Mouse (Mus musculus): ENCODE data around the gene Adamts18. TPM values are rescaled to one million over a fixed set of nuclear protein-coding genes. Genes with fewer than 3 reads are reported as not detected.

Gene Adamts18
- polyA plus RNA-seq, 1 experiment from 2014 or later: 7.9 TPM

DNA sequence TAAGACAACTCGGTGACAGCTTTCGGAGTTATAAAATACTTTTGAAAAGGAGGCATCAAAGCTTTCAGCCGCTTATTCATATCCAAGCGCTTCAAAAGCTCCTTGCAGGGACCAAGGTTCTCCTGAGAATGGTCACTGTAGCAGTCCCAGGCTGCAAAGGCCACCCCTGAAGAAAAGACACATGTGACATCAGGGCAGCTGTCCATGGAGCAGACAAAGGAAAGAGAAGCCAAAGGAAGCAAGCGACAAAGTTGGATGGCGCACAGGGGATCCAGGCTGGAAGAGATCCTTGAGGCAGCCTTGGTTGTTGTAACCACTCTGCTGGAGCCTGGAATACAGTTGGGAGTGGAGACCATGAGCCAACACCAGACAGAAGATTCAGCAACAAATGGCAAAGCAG lies 10.3 kb downstream of the Adamts18 start:
- 63% methylated on average over 6 of the region's 6 CpGs for WGBS
- Histone ChIP-seq H3K4me2 (replicated peaks) (no peak overlapping the region), H3K27ac (replicated peaks) (no peak overlapping the region), H3K4me3 (replicated peaks) (no peak overlapping the region), H3K27me3 (no peaks in the 10 kb centered on the region), H3K36me3 (no peaks in the 10 kb centered on the region), H3K9ac (no peak overlapping the region), H3K4me1 (no peaks in the 10 kb centered on the region), H3K9me3 (replicated peaks) (no peaks in the 10 kb centered on the region)
- no peak for ATAC-seq (ENCODE audit: insufficient number of reproducible peaks, low FRiP score, low TSS enrichment, low read depth)

DNA sequence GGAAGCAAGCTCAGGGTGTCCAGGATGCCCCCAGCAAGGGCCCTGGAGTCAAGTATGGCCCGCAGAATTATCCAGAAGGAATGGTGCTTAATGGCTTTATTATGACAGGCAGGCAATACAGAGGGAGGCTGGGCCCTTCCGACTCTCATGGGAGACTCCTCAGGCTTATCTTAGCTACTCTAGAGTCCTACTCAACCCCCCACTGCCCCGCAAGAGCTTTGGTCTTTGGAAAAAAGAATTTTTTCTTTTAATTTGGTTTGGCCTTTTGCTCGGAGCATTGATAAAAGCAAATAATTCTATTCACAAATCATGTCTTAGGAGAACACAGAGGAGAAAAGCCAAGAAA lies 11.0 kb downstream of the Adamts18 start:
- Histone ChIP-seq H3K9ac (no peak overlapping the region), H3K36me3 (no peaks in the 10 kb centered on the region), H3K27ac (replicated peaks) (no peak overlapping the region), H3K4me1 (no peaks in the 10 kb centered on the region), H3K27me3 (no peaks in the 10 kb centered on the region), H3K4me3 (replicated peaks) (no peak overlapping the region), H3K4me2 (replicated peaks) (no peak overlapping the region), H3K9me3 (replicated peaks) (no peaks in the 10 kb centered on the region)
- WGBS: 66% methylated on average over 4 of the region's 4 CpGs
- no peak for ATAC-seq (ENCODE audit: insufficient number of reproducible peaks, low FRiP score, low TSS enrichment, low read depth)

DNA sequence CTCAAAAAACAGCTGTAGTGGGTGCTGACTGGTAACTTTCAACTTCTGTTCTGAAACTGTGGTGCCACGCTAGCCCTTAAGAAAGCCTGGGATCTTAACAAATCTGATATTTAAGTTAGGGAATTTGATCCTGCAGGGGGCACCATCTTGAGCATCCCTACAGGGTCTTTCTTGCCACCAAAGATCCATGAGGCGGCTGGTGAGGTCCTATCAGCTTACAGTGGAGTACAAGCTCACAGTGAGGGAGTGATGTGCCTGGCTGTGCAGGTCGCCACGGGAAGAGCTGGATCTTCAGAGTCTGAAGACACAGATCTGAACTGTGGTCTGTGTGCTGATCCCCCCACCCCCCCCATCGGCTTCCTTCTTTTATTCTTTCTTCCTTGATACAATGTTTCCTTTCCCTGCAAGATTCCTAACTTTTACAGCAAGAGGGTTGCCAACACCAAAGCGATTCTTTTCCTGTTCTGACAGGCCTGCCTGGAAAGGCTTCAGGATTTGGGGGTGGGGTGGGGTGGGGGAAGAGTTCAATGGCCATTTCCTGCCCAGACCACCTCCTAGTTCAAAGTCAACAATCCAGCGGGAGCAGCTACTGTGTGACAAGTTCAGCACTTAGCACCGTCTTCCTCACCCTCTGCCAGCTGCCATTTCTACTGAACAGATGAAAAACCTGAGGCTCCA lies 11.5 kb downstream of the Adamts18 start:
- Histone ChIP-seq H3K4me1 (no peaks in the 10 kb centered on the region), H3K4me2 (replicated peaks) (no peak overlapping the region), H3K4me3 (replicated peaks) (no peak overlapping the region), H3K27ac (replicated peaks) (no peak overlapping the region), H3K36me3 (no peaks in the 10 kb centered on the region), H3K9ac (no peak overlapping the region), H3K27me3 (no peaks in the 10 kb centered on the region), H3K9me3 (replicated peaks) (no peaks in the 10 kb centered on the region)
- no peak for ATAC-seq (ENCODE audit: insufficient number of reproducible peaks, low FRiP score, low TSS enrichment, low read depth)
- WGBS: 46% methylated on average over 8 of the region's 8 CpGs

DNA sequence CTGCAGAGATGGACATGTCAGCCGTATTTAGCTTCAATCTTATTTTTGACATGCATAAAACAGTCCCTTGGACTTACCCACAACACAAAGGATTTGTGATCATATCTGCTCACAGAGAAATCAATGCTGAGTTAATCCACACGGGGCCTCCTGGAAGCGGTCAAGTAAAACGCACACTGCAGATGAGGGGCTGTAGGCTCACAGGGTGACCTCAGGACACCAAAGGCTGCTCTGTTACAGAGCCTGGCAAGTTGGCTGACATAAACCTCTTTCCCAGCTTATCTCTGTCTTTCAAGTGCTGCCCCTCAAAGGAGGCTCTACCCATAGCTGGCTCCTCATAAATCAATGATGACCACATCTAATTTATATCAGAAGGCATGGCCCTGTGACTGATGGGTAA lies 14.9 kb downstream of the Adamts18 start:
- Histone ChIP-seq H3K4me1 (no peaks in the 10 kb centered on the region), H3K27ac (replicated peaks) (no peak overlapping the region), H3K27me3 (no peaks in the 10 kb centered on the region), H3K9ac (no peak overlapping the region), H3K4me3 (replicated peaks) (no peak overlapping the region), H3K4me2 (replicated peaks) (no peak overlapping the region), H3K9me3 (replicated peaks) (no peaks in the 10 kb centered on the region), H3K36me3 (no peaks in the 10 kb centered on the region)
- 68% methylated on average over 4 of the region's 4 CpGs for WGBS
- no peak for ATAC-seq (ENCODE audit: insufficient number of reproducible peaks, low FRiP score, low TSS enrichment, low read depth)

DNA sequence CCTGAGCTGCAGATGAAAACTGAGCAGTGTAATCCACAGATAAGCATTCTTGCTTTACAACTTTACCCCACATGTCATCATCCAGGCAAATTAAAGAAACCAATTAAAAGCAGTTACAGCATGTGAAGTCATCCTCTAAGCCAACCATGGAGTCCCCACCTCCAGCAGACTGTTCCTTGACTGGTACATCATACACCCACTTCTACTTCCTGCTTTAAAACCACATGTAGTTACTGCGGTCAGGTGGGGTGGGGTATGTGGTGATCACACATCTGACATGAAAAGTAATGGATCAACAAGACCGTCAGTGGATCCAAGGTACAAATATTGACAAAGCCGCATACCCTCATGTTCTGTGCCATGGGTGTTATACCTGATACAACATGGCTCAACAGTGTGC lies 21.3 kb downstream of the Adamts18 start:
- H3K4me2 ChIP-seq (replicated peaks): no peak overlapping the region
- no peak for ATAC-seq (ENCODE audit: insufficient number of reproducible peaks, low FRiP score, low TSS enrichment, low read depth)
- no peaks in the 10 kb centered on the region for H3K9me3 ChIP-seq (replicated peaks)
- H3K27me3 ChIP-seq: no peaks in the 10 kb centered on the region
- no peaks in the 10 kb centered on the region for H3K4me1 ChIP-seq
- no peak overlapping the region for H3K27ac ChIP-seq (replicated peaks)
- H3K9ac ChIP-seq: no peak overlapping the region
- no peak overlapping the region for H3K4me3 ChIP-seq (replicated peaks)
- 86% methylated on average over 3 of the region's 3 CpGs for WGBS
- H3K36me3 ChIP-seq: no peaks in the 10 kb centered on the region

DNA sequence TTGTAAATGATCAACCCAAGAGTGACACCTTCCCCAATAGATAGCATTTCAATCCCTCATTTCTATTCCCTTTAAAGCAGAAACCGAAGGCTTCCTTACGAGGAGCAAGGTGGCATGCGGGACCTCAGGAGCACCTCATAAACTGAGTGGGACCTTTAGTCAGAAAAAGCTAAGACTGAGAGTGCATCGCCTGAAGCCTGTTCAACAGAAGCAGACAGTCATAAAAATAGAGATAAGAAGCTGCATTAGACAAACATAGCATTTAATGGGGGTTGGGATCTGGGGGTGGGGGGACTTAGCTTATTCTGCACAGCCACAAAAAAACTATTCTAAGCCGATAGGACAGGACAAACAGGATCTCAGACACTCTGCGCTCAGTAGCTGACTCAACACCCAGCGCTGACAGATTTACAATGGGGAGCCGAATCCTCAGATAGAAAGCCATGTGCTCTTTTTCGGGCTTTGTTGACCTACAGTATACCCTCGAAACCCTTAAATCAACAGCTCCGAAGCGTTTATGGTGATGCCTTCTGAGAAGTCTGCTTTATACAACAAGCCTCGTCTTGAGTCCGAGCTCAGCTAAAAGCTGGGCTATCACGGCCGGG lies 27.5 kb downstream of the Adamts18 start:
- Histone ChIP-seq H3K4me3 (replicated peaks) (no peak overlapping the region), H3K4me2 (replicated peaks) (no peak overlapping the region), H3K9me3 (replicated peaks) (no peaks in the 10 kb centered on the region), H3K27me3 (no peaks in the 10 kb centered on the region), H3K27ac (replicated peaks) (no peak overlapping the region), H3K9ac (no peak overlapping the region), H3K36me3 (no peaks in the 10 kb centered on the region), H3K4me1 (no peaks in the 10 kb centered on the region)
- ATAC-seq (ENCODE audit: insufficient number of reproducible peaks, low FRiP score, low TSS enrichment, low read depth): no peak
- 66% methylated on average over 16 of the region's 16 CpGs for WGBS

DNA sequence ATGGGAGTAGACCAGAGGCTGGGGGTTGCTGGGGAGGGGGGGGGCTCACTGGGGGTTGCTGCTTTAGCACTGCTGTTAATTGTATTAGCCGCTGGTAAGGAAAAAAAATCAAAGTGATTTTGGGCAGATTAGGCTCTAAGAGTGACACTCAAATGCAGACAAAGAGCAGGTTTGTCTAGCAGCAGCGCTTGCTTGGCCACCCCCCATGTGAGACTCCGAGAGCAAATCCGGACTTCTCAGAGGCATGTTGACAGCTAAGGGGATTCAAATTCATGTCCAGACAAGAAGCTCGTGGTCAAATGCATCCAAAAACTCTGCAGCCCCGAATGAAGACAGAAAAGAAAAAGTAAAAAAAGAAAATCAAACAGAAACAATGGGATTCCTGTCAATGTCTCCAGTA lies 34.6 kb downstream of the Adamts18 start:
- Histone ChIP-seq H3K4me1 (no peaks in the 10 kb centered on the region), H3K9ac (no peak overlapping the region), H3K9me3 (replicated peaks) (no peaks in the 10 kb centered on the region), H3K27me3 (no peaks in the 10 kb centered on the region), H3K36me3 (no peaks in the 10 kb centered on the region), H3K27ac (replicated peaks) (no peak overlapping the region), H3K4me2 (replicated peaks) (no peak overlapping the region), H3K4me3 (replicated peaks) (no peak overlapping the region)
- no peak for ATAC-seq (ENCODE audit: insufficient number of reproducible peaks, low FRiP score, low TSS enrichment, low read depth)
- 34% methylated on average over 6 of the region's 6 CpGs for WGBS

DNA sequence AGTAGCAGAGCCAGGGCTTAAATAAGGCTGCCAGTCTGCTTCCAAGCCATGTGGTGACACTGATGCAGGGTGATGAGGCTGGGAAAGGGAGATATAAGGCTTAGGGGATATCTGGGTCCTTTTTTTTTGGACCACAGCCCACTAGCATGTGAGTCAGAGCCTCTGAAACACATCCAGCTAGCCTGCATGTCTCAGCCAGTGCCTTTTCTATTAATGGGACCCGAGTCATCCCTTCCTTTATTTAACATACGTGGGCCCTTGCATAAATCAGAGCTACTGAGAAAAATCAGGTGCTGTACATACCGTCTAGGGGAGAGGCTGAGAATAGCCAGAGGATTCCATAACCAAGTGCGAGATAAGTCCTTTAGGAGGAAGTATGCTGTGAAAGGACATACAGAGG lies 37.0 kb downstream of the Adamts18 start:
- Histone ChIP-seq H3K27ac (replicated peaks) (no peak overlapping the region), H3K4me3 (replicated peaks) (no peak overlapping the region), H3K9me3 (replicated peaks) (no peaks in the 10 kb centered on the region), H3K9ac (no peak overlapping the region), H3K4me1 (no peaks in the 10 kb centered on the region), H3K4me2 (replicated peaks) (no peak overlapping the region), H3K36me3 (no peaks in the 10 kb centered on the region), H3K27me3 (no peaks in the 10 kb centered on the region)
- no peak for ATAC-seq (ENCODE audit: insufficient number of reproducible peaks, low FRiP score, low TSS enrichment, low read depth)
- WGBS: 67% methylated on average over 4 of the region's 4 CpGs

DNA sequence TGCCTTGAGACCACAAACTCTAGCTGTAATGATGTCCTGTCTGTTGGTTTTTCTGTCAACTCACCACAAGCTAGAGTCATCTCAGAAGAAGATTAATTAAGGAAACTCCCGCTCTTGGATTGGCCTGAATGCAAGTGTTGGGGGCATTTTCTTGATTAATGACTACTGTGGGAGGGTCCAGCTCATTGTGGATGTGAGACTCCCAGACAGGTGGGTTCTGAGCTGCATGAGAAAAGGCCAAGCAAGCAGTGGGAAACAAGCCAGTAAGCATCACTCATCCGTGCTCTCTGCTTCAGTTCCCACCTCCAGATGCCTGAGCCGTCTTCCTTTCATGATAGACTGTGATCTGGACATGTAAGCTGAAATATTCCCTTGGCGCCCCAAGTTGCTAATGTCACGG lies 38.6 kb downstream of the Adamts18 start:
- no peaks in the 10 kb centered on the region for H3K36me3 ChIP-seq
- WGBS: 74% methylated on average over 5 of the region's 5 CpGs
- H3K27me3 ChIP-seq: no peaks in the 10 kb centered on the region
- H3K4me1 ChIP-seq: no peaks in the 10 kb centered on the region
- no peak for ATAC-seq (ENCODE audit: insufficient number of reproducible peaks, low FRiP score, low TSS enrichment, low read depth)
- H3K9me3 ChIP-seq (replicated peaks): no peaks in the 10 kb centered on the region
- H3K27ac ChIP-seq (replicated peaks): no peak overlapping the region
- H3K4me2 ChIP-seq (replicated peaks): no peak overlapping the region
- no peak overlapping the region for H3K4me3 ChIP-seq (replicated peaks)
- H3K9ac ChIP-seq: no peak overlapping the region

DNA sequence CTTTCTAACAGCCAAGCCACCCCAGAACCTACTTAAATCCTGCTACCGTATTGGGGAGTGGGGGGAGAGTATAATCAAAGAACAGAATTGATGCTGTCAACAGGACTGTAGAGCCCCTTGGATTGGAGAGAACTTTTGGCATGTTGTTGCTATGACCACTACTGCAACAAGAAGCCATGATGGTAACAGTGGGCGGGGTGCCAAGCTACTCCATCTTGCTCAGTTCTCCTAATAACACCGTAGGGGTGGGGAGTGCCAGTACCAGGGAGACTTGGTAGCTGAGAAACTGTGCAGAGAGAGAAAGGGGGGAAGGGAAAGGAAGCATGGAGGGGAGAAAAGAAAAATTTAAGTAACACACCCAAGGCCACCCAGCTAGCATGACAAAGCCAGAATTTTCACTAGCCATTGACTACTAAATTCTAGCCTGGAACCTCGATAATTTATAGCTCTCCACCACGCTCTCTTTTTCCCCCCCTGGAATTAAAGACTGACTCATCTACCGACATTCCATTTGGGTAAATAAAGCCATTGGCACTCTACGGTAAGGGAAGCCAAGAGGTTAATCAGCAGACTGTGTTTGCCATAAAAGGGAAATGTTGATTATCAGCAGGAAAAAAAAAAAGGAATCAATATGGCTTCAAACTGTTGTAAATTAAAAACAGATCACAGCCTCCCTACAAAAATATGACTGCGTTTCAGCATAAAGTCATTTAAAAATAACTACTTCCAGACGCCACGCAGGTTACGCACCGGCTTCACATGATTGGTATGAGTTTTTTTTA lies 44.5 kb downstream of the Adamts18 start:
- Histone ChIP-seq H3K4me3 (replicated peaks) (no peak overlapping the region), H3K27me3 (no peaks in the 10 kb centered on the region), H3K9ac (no peak overlapping the region), H3K4me1 (peaks cover 6% of the 10 kb centered on the region; the same call in 1 of the 2 replicates), H3K9me3 (replicated peaks) (no peaks in the 10 kb centered on the region), H3K4me2 (replicated peaks) (no peak overlapping the region), H3K27ac (replicated peaks) (no peak overlapping the region), H3K36me3 (no peaks in the 10 kb centered on the region)
- WGBS: 42% methylated on average over 12 of the region's 12 CpGs
- ATAC-seq (ENCODE audit: insufficient number of reproducible peaks, low FRiP score, low TSS enrichment, low read depth): no peak

DNA sequence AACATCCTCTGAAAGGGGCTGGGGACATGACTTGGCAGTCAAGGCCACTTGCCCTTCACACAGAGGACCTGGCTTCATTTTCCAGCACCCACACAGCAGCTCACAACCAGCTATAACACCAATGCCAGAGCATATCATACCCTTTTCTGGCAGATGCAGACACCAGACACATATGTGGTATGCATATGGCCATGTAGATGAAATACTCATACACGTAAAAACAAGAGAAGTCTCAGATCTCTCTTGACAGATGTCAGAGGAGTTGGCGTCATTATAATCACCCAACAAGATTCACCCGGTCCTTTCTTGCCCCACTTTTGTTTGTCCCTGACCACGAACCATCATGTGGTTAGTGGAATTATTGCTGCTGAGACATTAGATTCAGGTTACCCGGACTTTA lies 47.0 kb downstream of the Adamts18 start:
- H3K36me3 ChIP-seq: no peaks in the 10 kb centered on the region
- no peak for ATAC-seq (ENCODE audit: insufficient number of reproducible peaks, low FRiP score, low TSS enrichment, low read depth)
- peaks cover 6% of the 10 kb centered on the region; the same call in 1 of the 2 replicates for H3K4me1 ChIP-seq
- H3K27ac ChIP-seq (replicated peaks): no peak overlapping the region
- no peak overlapping the region for H3K4me2 ChIP-seq (replicated peaks)
- no peak overlapping the region for H3K9ac ChIP-seq
- H3K9me3 ChIP-seq (replicated peaks): no peaks in the 10 kb centered on the region
- WGBS: 35% methylated on average over 5 of the region's 5 CpGs
- H3K4me3 ChIP-seq (replicated peaks): no peak overlapping the region
- no peaks in the 10 kb centered on the region for H3K27me3 ChIP-seq

All from embryonic facial prominence, embryonic 15.5 days (tissue).